In the genomic region with DNA sequence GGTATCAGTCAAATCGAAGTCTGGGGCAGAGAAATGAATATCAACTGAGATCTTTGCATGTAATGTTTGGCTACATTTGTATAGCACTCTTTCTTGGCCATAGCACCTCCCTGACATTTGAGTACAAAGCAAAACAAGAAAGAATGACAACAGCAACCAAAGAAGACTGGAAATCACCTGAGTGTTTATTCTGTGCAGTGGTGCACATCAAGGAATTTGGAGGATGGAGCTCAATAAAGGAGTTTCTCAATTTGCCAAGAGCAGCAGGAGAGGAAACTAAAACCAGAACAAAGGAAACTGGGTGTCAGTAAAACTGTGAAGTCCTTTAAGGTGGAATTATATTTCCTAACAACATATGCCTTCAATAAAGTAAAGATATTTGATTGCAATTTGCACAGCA, we compare ENCODE assay signal across 8 mouse cellular contexts.
"Had no signal": no experiment of that assay in that cellular context is flagged by ENCODE, and none has a peak within 500 bp of the region (broad histone marks: within the 10 kb centered on the region; RNA-seq: fewer than 3 reads in every experiment).

No protein-coding gene starts in this region.

- ATAC-seq: midbrain, embryonic 13.5 days had no signal

- H3K4me3 ChIP-seq: limb, embryonic 13.5 days; midbrain, embryonic 13.5 days had no signal

- H3K4me2 ChIP-seq: limb, embryonic 13.5 days; midbrain, embryonic 13.5 days had no signal

- H3K27me3 ChIP-seq: limb, embryonic 13.5 days; midbrain, embryonic 13.5 days had no signal

- H3K4me1 ChIP-seq: limb, embryonic 13.5 days had no signal

- H3K9me3 ChIP-seq: limb, embryonic 13.5 days; midbrain, embryonic 13.5 days had no signal

- DNase-seq: kidney, adult 8-10 months; left cerebral cortex, postnatal 4 days; lung, adult 18-20 months; thymus, postnatal 4 days had no signal

- H3K27ac ChIP-seq: limb, embryonic 13.5 days; liver, embryonic 14.5 days; midbrain, embryonic 13.5 days; stomach, postnatal 0 days had no signal

- H3K9ac ChIP-seq: limb, embryonic 13.5 days; liver, embryonic 14.5 days; midbrain, embryonic 13.5 days had no signal

- H3K36me3 ChIP-seq: limb, embryonic 13.5 days; midbrain, embryonic 13.5 days had no signal
